Mouse (Mus musculus) retina, postnatal 1 day (tissue): Measurements from ENCODE around the gene Cped1.

ENCODE experiments used
- DNase-seq: peaks from one replicate; pipeline ENCODE4 v3.0.0-alpha.2; 2012

Gene Cped1

GRCm38 (mm10) chr6:22000881-22001280, 15.2 kb downstream of the Cped1 start:
- no peak for DNase-seq

- DNase-seq, result no peak
Observed at GRCm38 (mm10) chr6:22001284-22001916, 15.7 kb downstream of the Cped1 start.

GRCm38 (mm10) chr6:22002521-22003199, 16.9 kb downstream of the Cped1 start:
- DNase-seq, result no peak

GRCm38 (mm10) chr6:22003200-22003587, 17.5 kb downstream of the Cped1 start:
- DNase-seq, result no peak

- DNase-seq, result no peak
Observed at GRCm38 (mm10) chr6:22003959-22004543, 18.3 kb downstream of the Cped1 start.

- no peak for DNase-seq
Observed at GRCm38 (mm10) chr6:22008346-22008745, 22.6 kb downstream of the Cped1 start.

- no peak for DNase-seq
Observed at GRCm38 (mm10) chr6:22010258-22010657, 24.5 kb downstream of the Cped1 start.

- DNase-seq, result no peak
Observed at GRCm38 (mm10) chr6:22010761-22011281, 25.1 kb downstream of the Cped1 start.

GRCm38 (mm10) chr6:22011546-22011945, 25.8 kb downstream of the Cped1 start:
- DNase-seq, result no peak

GRCm38 (mm10) chr6:22012099-22012498, 26.4 kb downstream of the Cped1 start:
- DNase-seq, result no peak

- DNase-seq, result no peak
Observed at GRCm38 (mm10) chr6:22012501-22012900, 26.8 kb downstream of the Cped1 start.

- no peak for DNase-seq
Observed at GRCm38 (mm10) chr6:22013394-22013793, 27.7 kb downstream of the Cped1 start.

GRCm38 (mm10) chr6:22014291-22014911, 28.7 kb downstream of the Cped1 start:
- DNase-seq, result no peak

GRCm38 (mm10) chr6:22017631-22018030, 31.9 kb downstream of the Cped1 start:
- DNase-seq, result no peak

- no peak for DNase-seq
Observed at GRCm38 (mm10) chr6:22018768-22019445, 33.2 kb downstream of the Cped1 start.

GRCm38 (mm10) chr6:22019637-22020036, 33.9 kb downstream of the Cped1 start:
- DNase-seq, result no peak

GRCm38 (mm10) chr6:22020696-22021095, 35.0 kb downstream of the Cped1 start:
- no peak for DNase-seq

- no peak for DNase-seq
Observed at GRCm38 (mm10) chr6:22021315-22021714, 35.6 kb downstream of the Cped1 start.

- no peak for DNase-seq
Observed at GRCm38 (mm10) chr6:22024168-22024567, 38.5 kb downstream of the Cped1 start.

- peak; percentile 27 for DNase-seq
Observed at GRCm38 (mm10) chr6:22025584-22026357, 40.1 kb downstream of the Cped1 start.

- peak; percentile 12 for DNase-seq
Observed at GRCm38 (mm10) chr6:22026358-22026673, 40.6 kb downstream of the Cped1 start.
